Mouse (Mus musculus): ENCODE measurements at regions not wholly inside any gene's neighbourhood (a gene's known extent, or its start where the extent isn't known, plus 50 kb on each side); places are given as distances from the start of the nearest gene placed in this dataset.

DNA sequence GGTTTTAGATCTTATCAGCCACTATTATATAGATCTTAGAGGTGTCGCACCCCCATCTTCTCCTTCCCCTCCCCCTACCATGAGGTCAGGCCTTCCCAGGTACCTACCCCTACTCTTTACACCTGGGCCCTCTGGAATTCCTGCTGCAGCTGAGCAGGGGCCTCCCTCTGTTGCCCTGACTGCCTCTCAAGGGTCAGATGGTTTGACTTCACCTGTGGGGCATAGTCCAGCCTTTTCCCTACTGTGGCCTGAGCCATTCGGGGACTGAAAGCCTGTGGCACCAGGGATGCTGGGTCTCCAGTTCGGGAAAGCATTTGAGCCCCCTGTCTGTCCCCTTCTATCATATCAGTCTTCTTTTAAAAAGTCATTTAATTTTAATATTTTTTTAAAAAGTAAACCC, 196.4 kb downstream of the Gadd45g start:
- Histone ChIP-seq H3K4me1 (replicated peaks; ENCODE audit: control insufficient read depth, insufficient read depth, low read length) (peaks cover 25% of the 10 kb centered on the region), H3K27me3 (ENCODE audit: control insufficient read depth, insufficient read depth, low read depth, low read length) (no peaks in the 10 kb centered on the region), H3K9me3 (ENCODE audit: control insufficient read depth, low read length) (no peaks in the 10 kb centered on the region), H3K27ac (ENCODE audit: low read length) (no peak overlapping the region), H3K36me3 (ENCODE audit: control insufficient read depth, insufficient read depth, low read length) (no peaks in the 10 kb centered on the region), H3K4me3 (ENCODE audit: low read length) (no peak overlapping the region), H3K4me2 (ENCODE audit: low read depth, low read length) (no peak overlapping the region), H3K9ac (ENCODE audit: low read length) (no peak overlapping the region)
- 91% methylated on average over 3 of the region's 3 CpGs for WGBS
- no peak for ATAC-seq (ENCODE audit: low read depth)

DNA sequence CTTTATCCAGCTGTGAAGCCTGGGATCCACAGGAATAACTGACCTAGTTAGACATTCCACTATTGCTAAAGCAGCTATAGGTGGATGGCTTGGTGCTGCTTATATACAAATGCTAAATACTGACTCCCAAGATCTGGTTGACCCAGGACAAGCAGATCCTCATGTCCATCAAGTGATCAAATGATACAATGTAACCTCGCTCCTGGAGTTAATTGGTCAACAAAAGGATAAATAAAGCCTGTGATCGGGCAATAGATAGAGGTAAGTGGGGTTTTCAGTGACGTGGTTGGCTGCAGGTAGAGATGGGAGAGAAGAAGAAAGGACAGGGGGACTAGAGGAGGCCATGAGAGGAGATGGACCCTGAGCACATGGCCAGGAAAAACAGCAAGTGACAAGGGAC, 197.4 kb downstream of the Gadd45g start:
- H3K4me1 ChIP-seq (replicated peaks; ENCODE audit: control insufficient read depth, insufficient read depth, low read length): peaks cover 25% of the 10 kb centered on the region
- no peak overlapping the region for H3K4me3 ChIP-seq (ENCODE audit: low read length)
- no peak overlapping the region for H3K4me2 ChIP-seq (ENCODE audit: low read depth, low read length)
- no peak overlapping the region for H3K27ac ChIP-seq (ENCODE audit: low read length)
- H3K36me3 ChIP-seq (ENCODE audit: control insufficient read depth, insufficient read depth, low read length): no peaks in the 10 kb centered on the region
- H3K27me3 ChIP-seq (ENCODE audit: control insufficient read depth, insufficient read depth, low read depth, low read length): no peaks in the 10 kb centered on the region
- WGBS: 93% methylated on average over 3 of the region's 3 CpGs
- H3K9me3 ChIP-seq (ENCODE audit: control insufficient read depth, low read length): no peaks in the 10 kb centered on the region
- no peak for ATAC-seq (ENCODE audit: low read depth)
- no peak overlapping the region for H3K9ac ChIP-seq (ENCODE audit: low read length)

DNA sequence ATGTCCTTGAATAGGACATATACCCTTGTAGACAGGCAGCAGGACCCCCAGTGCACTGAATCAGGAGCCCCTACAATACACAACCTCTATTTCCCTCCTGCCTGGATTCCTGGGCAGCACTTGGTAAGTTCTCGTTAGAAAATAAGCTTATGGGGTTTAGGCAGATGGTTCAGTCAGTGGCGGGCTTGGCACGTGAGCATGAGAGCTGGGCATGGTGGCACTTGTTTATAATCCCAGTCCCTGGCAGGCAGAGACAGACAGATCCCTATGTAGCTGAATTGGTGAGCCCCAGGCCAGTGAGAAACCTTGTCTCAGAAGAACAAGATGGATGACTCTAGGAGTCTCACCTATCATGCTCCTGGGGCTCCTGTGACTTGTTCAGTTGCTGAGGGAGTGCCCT, 198.9 kb downstream of the Gadd45g start:
- Histone ChIP-seq H3K27me3 (ENCODE audit: control insufficient read depth, insufficient read depth, low read depth, low read length) (no peaks in the 10 kb centered on the region), H3K4me2 (ENCODE audit: low read depth, low read length) (no peak overlapping the region), H3K4me1 (replicated peaks; ENCODE audit: control insufficient read depth, insufficient read depth, low read length) (peaks cover 25% of the 10 kb centered on the region), H3K36me3 (ENCODE audit: control insufficient read depth, insufficient read depth, low read length) (no peaks in the 10 kb centered on the region), H3K9me3 (ENCODE audit: control insufficient read depth, low read length) (no peaks in the 10 kb centered on the region), H3K9ac (ENCODE audit: low read length) (no peak overlapping the region), H3K27ac (ENCODE audit: low read length) (no peak overlapping the region), H3K4me3 (ENCODE audit: low read length) (no peak overlapping the region)
- ATAC-seq (ENCODE audit: low read depth): no peak
- 90% methylated on average over 3 of the region's 3 CpGs for WGBS

DNA sequence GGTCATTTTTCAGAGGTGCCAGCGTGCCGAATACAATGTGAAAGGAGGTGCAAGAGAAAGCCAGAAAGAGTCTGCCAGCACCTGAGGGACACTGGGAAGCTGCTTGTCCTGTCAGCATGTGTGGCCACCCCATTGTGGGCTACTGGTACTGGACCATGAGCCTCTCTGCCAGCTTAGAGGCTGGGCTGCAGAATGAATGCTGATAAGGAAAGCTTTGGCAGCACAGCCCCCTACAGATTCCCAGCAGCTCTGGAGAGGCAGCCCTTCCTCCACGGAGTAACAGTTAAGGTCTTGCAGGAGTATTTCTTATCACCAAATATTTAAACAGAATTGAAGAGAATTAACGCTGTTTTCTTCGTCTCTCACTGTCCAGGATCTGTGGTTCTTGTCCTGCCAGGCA, 199.5 kb downstream of the Gadd45g start:
- no peaks in the 10 kb centered on the region for H3K27me3 ChIP-seq (ENCODE audit: control insufficient read depth, insufficient read depth, low read depth, low read length)
- no peak overlapping the region for H3K4me3 ChIP-seq (ENCODE audit: low read length)
- no peaks in the 10 kb centered on the region for H3K36me3 ChIP-seq (ENCODE audit: control insufficient read depth, insufficient read depth, low read length)
- ATAC-seq (ENCODE audit: low read depth): no peak
- peak overlapping the region; percentile 16 for H3K9ac ChIP-seq (ENCODE audit: low read length)
- H3K9me3 ChIP-seq (ENCODE audit: control insufficient read depth, low read length): no peaks in the 10 kb centered on the region
- H3K4me2 ChIP-seq (ENCODE audit: low read depth, low read length): peak overlapping the region; percentile 34
- WGBS: 19% methylated on average over 5 of the region's 5 CpGs
- peak overlapping the region; percentile 51 for H3K27ac ChIP-seq (ENCODE audit: low read length)
- H3K4me1 ChIP-seq (replicated peaks; ENCODE audit: control insufficient read depth, insufficient read depth, low read length): peaks cover 25% of the 10 kb centered on the region

DNA sequence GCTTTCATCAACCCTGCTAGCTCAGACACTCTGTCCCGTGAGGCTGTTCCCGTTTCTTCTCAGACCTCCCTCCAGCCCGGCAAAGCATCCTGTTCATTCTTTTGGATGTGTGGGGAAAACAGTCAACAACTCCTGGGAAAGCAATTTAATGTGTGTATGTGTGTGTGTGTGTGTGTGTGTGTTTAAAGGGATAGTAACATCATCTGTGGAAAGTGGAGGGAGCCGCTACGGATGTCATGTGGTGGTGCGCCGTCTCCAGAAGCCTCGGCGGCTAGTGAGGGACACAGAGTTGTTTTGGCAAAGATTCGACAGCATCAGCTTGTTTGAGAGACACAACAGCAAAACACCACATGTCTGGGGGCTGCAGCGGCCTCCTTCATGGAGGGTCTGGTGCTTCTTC, 200.2 kb downstream of the Gadd45g start:
- H3K9me3 ChIP-seq (ENCODE audit: control insufficient read depth, low read length): no peaks in the 10 kb centered on the region
- peaks cover 18% of the 10 kb centered on the region for H3K4me1 ChIP-seq (replicated peaks; ENCODE audit: control insufficient read depth, insufficient read depth, low read length)
- no peak overlapping the region for H3K9ac ChIP-seq (ENCODE audit: low read length)
- H3K4me2 ChIP-seq (ENCODE audit: low read depth, low read length): peak overlapping the region; percentile 34
- WGBS: 30% methylated on average over 11 of the region's 11 CpGs
- H3K4me3 ChIP-seq (ENCODE audit: low read length): no peak overlapping the region
- ATAC-seq (ENCODE audit: low read depth): no peak
- H3K36me3 ChIP-seq (ENCODE audit: control insufficient read depth, insufficient read depth, low read length): no peaks in the 10 kb centered on the region
- H3K27ac ChIP-seq (ENCODE audit: low read length): no peak overlapping the region
- H3K27me3 ChIP-seq (ENCODE audit: control insufficient read depth, insufficient read depth, low read depth, low read length): no peaks in the 10 kb centered on the region

DNA sequence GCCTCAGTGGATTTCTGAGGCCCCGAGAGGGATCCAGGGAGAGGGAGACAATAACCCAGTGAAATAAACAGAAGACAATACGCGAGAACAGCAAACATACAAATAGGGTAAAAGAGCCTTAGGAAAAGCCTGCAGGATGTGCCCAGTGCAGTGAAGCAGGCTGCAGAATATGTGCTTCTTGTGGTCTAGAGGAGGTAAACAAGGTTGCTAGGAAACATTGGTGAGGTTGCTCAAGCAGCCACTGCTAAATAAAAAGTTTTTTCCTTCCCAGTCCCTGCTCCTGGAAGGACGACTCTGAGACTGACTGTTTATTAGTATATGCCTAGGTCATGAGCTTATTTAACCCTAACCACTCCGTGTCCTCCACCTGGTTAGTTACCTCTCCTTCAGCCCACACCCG, 201.5 kb downstream of the Gadd45g start:
- Histone ChIP-seq H3K27me3 (ENCODE audit: control insufficient read depth, insufficient read depth, low read depth, low read length) (no peaks in the 10 kb centered on the region), H3K27ac (ENCODE audit: low read length) (no peak overlapping the region), H3K36me3 (ENCODE audit: control insufficient read depth, insufficient read depth, low read length) (no peaks in the 10 kb centered on the region), H3K9ac (ENCODE audit: low read length) (no peak overlapping the region), H3K9me3 (ENCODE audit: control insufficient read depth, low read length) (no peaks in the 10 kb centered on the region), H3K4me1 (replicated peaks; ENCODE audit: control insufficient read depth, insufficient read depth, low read length) (peaks cover 10% of the 10 kb centered on the region), H3K4me2 (ENCODE audit: low read depth, low read length) (no peak overlapping the region), H3K4me3 (ENCODE audit: low read length) (no peak overlapping the region)
- no peak for ATAC-seq (ENCODE audit: low read depth)
- whole genome bisulfite sequencing: 65% methylated on average over 6 of the region's 6 CpGs

DNA sequence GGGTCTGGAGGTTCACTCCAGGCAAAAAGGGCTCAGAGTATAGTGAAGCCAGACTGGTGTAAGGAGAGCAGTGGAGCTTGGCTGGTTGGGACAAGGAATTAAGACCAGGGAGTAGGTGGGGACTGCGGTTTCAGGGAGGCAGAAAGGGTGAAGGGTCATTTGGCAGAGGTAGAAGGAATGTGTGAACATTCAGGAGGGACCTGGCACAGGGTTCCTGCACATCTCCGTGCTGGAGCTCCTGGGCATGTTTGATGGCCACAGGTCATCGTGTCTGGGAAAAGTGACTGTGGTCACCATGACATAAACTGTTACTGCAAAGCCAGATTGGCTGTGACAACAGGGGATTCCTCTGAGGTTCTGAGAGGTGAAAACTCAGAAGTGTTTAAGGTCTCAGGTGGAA, 202.3 kb downstream of the Gadd45g start:
- Histone ChIP-seq H3K9me3 (ENCODE audit: control insufficient read depth, low read length) (no peaks in the 10 kb centered on the region), H3K9ac (ENCODE audit: low read length) (no peak overlapping the region), H3K4me1 (replicated peaks; ENCODE audit: control insufficient read depth, insufficient read depth, low read length) (peaks cover 10% of the 10 kb centered on the region), H3K27ac (ENCODE audit: low read length) (no peak overlapping the region), H3K27me3 (ENCODE audit: control insufficient read depth, insufficient read depth, low read depth, low read length) (no peaks in the 10 kb centered on the region), H3K4me2 (ENCODE audit: low read depth, low read length) (no peak overlapping the region), H3K4me3 (ENCODE audit: low read length) (no peak overlapping the region), H3K36me3 (ENCODE audit: control insufficient read depth, insufficient read depth, low read length) (no peaks in the 10 kb centered on the region)
- no peak for ATAC-seq (ENCODE audit: low read depth)
- WGBS: 75% methylated on average over 3 of the region's 3 CpGs

DNA sequence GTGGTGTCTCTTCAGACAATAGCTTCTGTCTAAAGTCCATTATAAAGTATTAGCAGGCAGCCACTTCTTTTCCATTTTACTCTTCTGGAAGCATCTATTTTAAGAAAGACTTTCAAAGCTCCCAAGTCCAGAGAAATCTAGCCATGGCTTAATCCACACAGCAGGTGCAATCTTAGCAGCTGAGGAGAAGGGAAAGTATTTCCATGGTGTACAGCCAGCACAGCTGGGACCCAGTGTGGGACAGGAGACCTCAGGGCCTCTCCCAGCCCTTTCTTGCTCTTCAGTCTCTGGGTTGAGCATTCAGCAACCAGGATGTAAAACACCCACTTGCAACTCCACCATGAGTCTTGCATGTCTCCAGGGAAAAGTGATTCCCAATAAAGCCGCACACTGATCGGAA, 202.8 kb downstream of the Gadd45g start:
- no peaks in the 10 kb centered on the region for H3K27me3 ChIP-seq (ENCODE audit: control insufficient read depth, insufficient read depth, low read depth, low read length)
- H3K36me3 ChIP-seq (ENCODE audit: control insufficient read depth, insufficient read depth, low read length): no peaks in the 10 kb centered on the region
- H3K9ac ChIP-seq (ENCODE audit: low read length): no peak overlapping the region
- no peak overlapping the region for H3K4me3 ChIP-seq (ENCODE audit: low read length)
- ATAC-seq (ENCODE audit: low read depth): no peak
- WGBS: 99% methylated on average over 2 of the region's 2 CpGs
- H3K4me1 ChIP-seq (replicated peaks; ENCODE audit: control insufficient read depth, insufficient read depth, low read length): peaks cover 10% of the 10 kb centered on the region
- no peaks in the 10 kb centered on the region for H3K9me3 ChIP-seq (ENCODE audit: control insufficient read depth, low read length)
- H3K27ac ChIP-seq (ENCODE audit: low read length): no peak overlapping the region
- H3K4me2 ChIP-seq (ENCODE audit: low read depth, low read length): no peak overlapping the region

DNA sequence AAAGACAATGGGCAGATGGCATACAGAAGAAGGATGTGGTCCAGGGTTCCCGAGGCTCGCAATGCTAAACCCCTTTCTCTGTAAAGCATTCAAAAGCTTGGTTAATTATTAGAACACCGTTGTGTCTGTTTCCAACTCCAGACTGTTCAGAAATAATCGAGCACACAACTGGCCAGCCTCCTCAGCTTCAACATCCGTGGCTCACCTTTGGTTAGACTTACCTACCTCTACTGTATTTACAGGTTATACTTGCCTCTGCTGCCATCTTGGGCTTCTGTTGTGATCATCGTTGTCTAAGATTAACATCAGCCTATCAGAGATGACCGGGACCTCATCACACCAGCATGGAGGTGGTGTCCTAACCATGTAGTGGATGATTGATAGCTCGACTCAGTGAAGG, 209.3 kb downstream of the Gadd45g start:
- H3K9me3 ChIP-seq (ENCODE audit: control insufficient read depth, low read length): no peaks in the 10 kb centered on the region
- WGBS: 88% methylated on average over 8 of the region's 8 CpGs
- H3K4me2 ChIP-seq (ENCODE audit: low read depth, low read length): no peak overlapping the region
- H3K27me3 ChIP-seq (ENCODE audit: control insufficient read depth, insufficient read depth, low read depth, low read length): no peaks in the 10 kb centered on the region
- no peak overlapping the region for H3K27ac ChIP-seq (ENCODE audit: low read length)
- H3K4me3 ChIP-seq (ENCODE audit: low read length): no peak overlapping the region
- no peaks in the 10 kb centered on the region for H3K36me3 ChIP-seq (ENCODE audit: control insufficient read depth, insufficient read depth, low read length)
- no peak overlapping the region for H3K9ac ChIP-seq (ENCODE audit: low read length)
- ATAC-seq (ENCODE audit: low read depth): no peak
- no peaks in the 10 kb centered on the region for H3K4me1 ChIP-seq (replicated peaks; ENCODE audit: control insufficient read depth, insufficient read depth, low read length)

DNA sequence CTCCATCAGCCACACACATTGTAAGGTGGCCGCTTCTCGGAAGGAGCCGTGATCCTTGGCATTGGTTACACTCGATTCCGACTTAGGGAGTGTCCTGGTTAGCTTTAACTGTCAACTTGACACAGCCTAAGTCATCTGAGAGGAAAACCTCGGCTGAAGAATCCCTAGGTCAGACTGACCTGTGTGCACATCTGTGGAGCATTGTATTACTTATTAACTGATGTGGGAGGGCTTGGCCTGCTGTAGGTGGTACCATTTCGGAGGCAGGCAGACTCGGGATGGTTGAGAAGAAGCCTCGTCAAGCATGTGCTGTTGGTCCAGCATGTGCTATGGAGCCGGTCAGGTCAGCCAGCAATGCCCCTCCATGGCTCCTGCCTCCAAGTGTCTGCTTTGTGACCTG, 211.0 kb downstream of the Gadd45g start:
- no peaks in the 10 kb centered on the region for H3K4me1 ChIP-seq (replicated peaks; ENCODE audit: control insufficient read depth, insufficient read depth, low read length)
- no peaks in the 10 kb centered on the region for H3K36me3 ChIP-seq (ENCODE audit: control insufficient read depth, insufficient read depth, low read length)
- H3K9ac ChIP-seq (ENCODE audit: low read length): no peak overlapping the region
- no peaks in the 10 kb centered on the region for H3K27me3 ChIP-seq (ENCODE audit: control insufficient read depth, insufficient read depth, low read depth, low read length)
- H3K4me3 ChIP-seq (ENCODE audit: low read length): no peak overlapping the region
- H3K27ac ChIP-seq (ENCODE audit: low read length): no peak overlapping the region
- no peak overlapping the region for H3K4me2 ChIP-seq (ENCODE audit: low read depth, low read length)
- no peaks in the 10 kb centered on the region for H3K9me3 ChIP-seq (ENCODE audit: control insufficient read depth, low read length)
- WGBS: 68% methylated on average over 10 of the region's 10 CpGs
- ATAC-seq (ENCODE audit: low read depth): no peak
